Mouse (Mus musculus) forebrain, embryonic 14.5 days (tissue): ENCODE results near the gene Slc25a23. TPM values are rescaled to one million over a fixed set of nuclear protein-coding genes. Genes with fewer than 3 reads are reported as not detected.
A peak's percentile ranks its signal among the peaks of the same experiment; 100 is the strongest.

ENCODE experiments used
- ATAC-seq: fragments of 200-750 bp; cut with Nextera tagmentation; 2 replicates; pipeline ENCODE4 v1.8.0; 2017; ENCODE audit warnings: mild to moderate bottlenecking, moderate library complexity
- DNase-seq: peaks from one replicate; pipeline ENCODE4 v3.0.0-alpha.2; 2015; ENCODE audit warnings: low spot score
- H3K27ac ChIP-seq: fragments of 300-500 bp; sonication (generic); 2 replicates; pipeline ENCODE4 v1.5.1; 2014; ENCODE audit warnings: low read depth, mild to moderate bottlenecking, control low read depth, low read length, moderate library complexity
- H3K27me3 ChIP-seq: fragments of 300-500 bp; sonication (generic); replicated peaks from 2 replicates; pipeline ENCODE4 v1.6.1; 2014; ENCODE audit warnings: low read length, control low read depth, mixed read lengths; ENCODE audit not compliant: control insufficient read depth, insufficient read depth
- H3K36me3 ChIP-seq: fragments of 300-500 bp; sonication (generic); 2 replicates; pipeline ENCODE4 v1.6.1; 2014; ENCODE audit warnings: low read length, control low read depth; ENCODE audit not compliant: control insufficient read depth, insufficient read depth
- H3K4me1 ChIP-seq: fragments of 300-500 bp; sonication (generic); 2 replicates; pipeline ENCODE4 v1.6.1; 2014; ENCODE audit warnings: antibody characterized with exemption, low read length, control low read depth; ENCODE audit not compliant: control insufficient read depth, insufficient read depth
- H3K4me2 ChIP-seq: fragments of 300-500 bp; sonication (generic); 2 replicates; pipeline ENCODE4 v1.6.1; 2014; ENCODE audit warnings: mild to moderate bottlenecking, control low read depth, low read length
- H3K4me3 ChIP-seq: fragments of 300-500 bp; sonication (generic); 2 replicates; pipeline ENCODE4 v1.5.1; 2014; ENCODE audit warnings: low read depth, low read length, control low read depth
- H3K9ac ChIP-seq: fragments of 300-500 bp; sonication (generic); 2 replicates; pipeline ENCODE4 v1.6.1; 2014; ENCODE audit warnings: mild to moderate bottlenecking, low read length, control low read depth, moderate library complexity
- H3K9me3 ChIP-seq: fragments of 300-500 bp; sonication (generic); replicated peaks from 2 replicates; pipeline ENCODE4 v1.6.1; 2016; ENCODE audit warnings: low read length, control low read depth, mixed read lengths; ENCODE audit not compliant: control insufficient read depth
- WGBS: fragments of 180-500 bp; shearing (Covaris S2); extraction: QIAGEN DNeasy Blood & Tissue Kit; methylation state at CpG from one replicate; pipeline ENCODE4 v1.1.7; 2014; 5-methylcytosine and 5-hydroxymethylcytosine counted together
- polyA plus RNA-seq: library from polyadenylated mRNA; unstranded; fragments of >200 nt; fragmentation: Nextera tagmentation; extraction: Ambion mirVana; gene quantifications from 2 replicates; pipeline ENCODE4 v1.2.1, GENCODE M21; 2014

The Slc25a23 gene
- polyA plus RNA-seq, 1 experiment from 2014 or later, result 25.7 TPM

DNA sequence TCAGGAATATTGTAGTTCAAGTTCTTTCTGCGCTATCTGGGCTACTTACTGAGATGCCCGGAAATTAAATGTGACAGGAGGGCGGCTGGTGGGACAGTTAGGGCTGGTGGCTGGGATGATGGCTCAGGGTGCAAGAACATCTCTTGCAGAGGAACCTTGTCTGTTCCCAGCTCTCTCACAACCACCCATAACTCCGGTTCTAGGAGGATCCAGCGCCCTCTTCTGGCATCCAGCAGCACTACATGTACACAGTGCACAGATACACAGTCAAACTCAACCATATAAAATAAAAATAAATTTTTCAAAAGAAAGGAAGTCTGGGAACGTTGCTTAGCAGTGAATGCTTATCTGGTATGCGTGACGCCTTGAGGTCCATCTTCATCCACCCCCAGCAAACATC, 20.7 kb downstream of the Slc25a23 start:
- 43% methylated on average over 8 of the region's 8 CpGs for WGBS
- ATAC-seq (no peak), DNase-seq (no peak)
- H3K4me1 ChIP-seq, result no peaks in the 10 kb centered on the region
- H3K4me3 ChIP-seq, result no peak overlapping the region
- no peak overlapping the region for H3K9ac ChIP-seq
- no peaks in the 10 kb centered on the region for H3K9me3 ChIP-seq
- H3K27me3 ChIP-seq, result no peaks in the 10 kb centered on the region
- H3K36me3 ChIP-seq, result no peaks in the 10 kb centered on the region
- H3K27ac ChIP-seq, result no peak overlapping the region
- H3K4me2 ChIP-seq, result no peak overlapping the region

DNA sequence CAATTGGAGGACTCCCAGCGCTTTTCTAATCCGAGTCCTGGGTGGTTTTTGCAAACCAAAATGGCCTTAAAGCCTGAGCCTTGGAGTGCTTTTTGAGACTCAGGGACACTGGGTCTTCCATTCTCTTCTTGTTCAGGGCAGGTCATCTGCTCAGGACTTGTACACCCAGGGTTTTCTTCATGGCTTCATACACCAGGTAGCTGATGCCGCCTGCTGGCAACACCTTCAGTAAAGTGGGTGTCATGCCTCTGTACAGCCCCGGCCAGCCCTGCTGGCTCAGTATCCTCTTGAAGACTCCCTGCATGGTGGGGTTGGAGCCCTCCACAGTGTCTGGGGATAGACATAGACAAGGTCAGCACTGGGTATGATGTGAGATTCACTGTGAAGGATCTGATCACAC, 26.8 kb downstream of the Slc25a23 start:
- peak overlapping the region; percentile 37; the same call in 1 of the 2 replicates for H3K4me3 ChIP-seq
- H3K4me2 ChIP-seq, result no peak overlapping the region

DNA sequence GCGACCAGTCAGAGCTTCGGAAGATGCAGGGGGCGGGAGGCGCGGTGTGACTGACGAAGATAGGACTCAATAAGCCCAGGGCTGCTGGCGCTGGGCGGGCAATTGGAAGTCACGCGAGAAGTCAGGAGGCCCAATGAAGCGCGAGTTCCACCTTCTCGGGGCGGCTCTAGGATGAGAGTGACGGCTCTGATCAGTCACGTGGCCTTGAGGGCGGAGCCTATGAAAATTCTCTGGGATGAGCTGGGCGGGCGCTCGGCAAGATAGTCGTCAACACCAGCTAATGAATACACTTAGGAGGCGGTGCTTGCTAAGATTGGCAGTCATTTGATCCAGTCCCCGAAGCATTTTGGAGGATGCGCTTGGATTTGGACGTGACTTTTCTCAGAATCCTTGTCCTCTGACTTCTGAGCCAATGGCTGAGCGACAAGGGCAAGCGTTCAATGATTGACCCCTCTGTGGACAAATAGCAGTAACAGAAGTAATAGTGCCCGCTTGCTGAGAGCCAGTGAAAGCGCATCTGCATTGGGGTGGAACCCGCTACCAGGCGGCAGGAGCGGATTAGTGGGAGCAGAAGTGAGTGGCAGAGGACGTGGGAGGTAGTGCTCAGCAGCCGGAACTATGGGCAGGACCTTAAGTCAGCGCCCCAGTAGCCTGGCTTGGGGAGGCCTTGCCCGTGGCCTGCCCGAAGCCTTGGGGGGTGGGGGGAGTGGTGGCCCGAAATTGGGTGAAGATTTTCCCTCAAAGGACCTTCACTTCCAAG, 27.8 kb downstream of the Slc25a23 start:
- WGBS, result under 1% methylated on average over 38 of the region's 38 CpGs
- ATAC-seq (peak; percentile 98), DNase-seq (peak; percentile 100)
- Histone ChIP-seq H3K4me2 (peak overlapping the region; percentile 61), H3K4me1 (peaks cover 10% of the 10 kb centered on the region), H3K27me3 (no peaks in the 10 kb centered on the region), H3K9me3 (no peaks in the 10 kb centered on the region), H3K36me3 (peaks cover 18% of the 10 kb centered on the region), H3K27ac (peak overlapping the region; percentile 78), H3K9ac (peak overlapping the region; percentile 55), H3K4me3 (peak overlapping the region; percentile 37)

More for the DNA sequence above, 26.8 kb downstream of the Slc25a23 start:
- no peaks in the 10 kb centered on the region for H3K9me3 ChIP-seq
- 85% methylated on average over 4 of the region's 4 CpGs for WGBS
- H3K27ac ChIP-seq, result no peak overlapping the region
- H3K4me1 ChIP-seq, result peaks cover 10% of the 10 kb centered on the region
- DNase-seq (no peak), ATAC-seq (no peak)
- no peaks in the 10 kb centered on the region for H3K27me3 ChIP-seq
- peaks cover 8% of the 10 kb centered on the region for H3K36me3 ChIP-seq
- H3K9ac ChIP-seq, result no peak overlapping the region

DNA sequence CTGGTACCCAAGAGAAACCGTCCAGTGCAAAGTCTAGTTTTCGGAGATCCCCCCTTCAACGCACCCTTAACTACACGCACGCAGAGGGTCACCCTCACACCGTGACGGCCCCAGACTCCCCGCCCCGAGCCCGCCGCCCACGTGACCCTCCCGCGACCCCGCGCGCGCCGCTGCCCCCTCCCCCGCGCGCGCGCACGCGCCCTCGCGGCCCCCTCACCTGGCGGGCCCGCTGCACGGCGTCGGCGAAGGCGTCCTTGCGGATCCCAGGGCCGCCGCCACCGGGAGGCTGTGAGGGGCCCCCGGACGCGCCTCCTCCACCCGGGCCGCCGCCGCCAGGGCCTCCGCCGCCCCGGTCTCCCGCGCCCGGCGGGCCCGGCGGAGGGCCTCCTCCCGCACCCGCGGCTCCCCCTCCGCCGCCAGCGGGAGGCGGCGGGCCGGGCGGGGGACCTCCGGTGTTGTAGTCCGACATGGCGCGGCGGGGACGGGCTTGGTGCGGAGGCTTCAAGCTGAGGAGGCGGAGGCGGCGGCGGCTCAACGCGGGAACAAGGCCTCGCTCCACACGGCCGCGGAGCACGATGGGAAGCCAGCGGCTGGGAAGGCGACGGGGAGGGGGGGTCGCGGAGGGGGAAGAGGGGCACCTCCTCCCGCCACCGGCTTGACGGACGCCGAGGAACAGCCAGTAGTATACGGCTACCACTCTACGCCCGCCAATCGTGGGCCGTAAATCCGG, 28.6 kb downstream of the Slc25a23 start, which contains the start of gene Khsrp:
Gene Khsrp (minus strand): TSS at position 592 of the 730 bp plus-strand sequence.
- peak within 1 kb of the TSS; percentile 95 for H3K27ac ChIP-seq
- H3K27me3 ChIP-seq, result no peaks in the 10 kb centered on the region
- peak within 1 kb of the TSS; percentile 63 for H3K4me2 ChIP-seq
- ATAC-seq, result no peak
- 1% methylated on average over 56 of the region's 99 CpGs for WGBS
- DNase-seq, result peak; percentile 39
- peak within 1 kb of the TSS; percentile 99 for H3K9ac ChIP-seq
- H3K36me3 ChIP-seq, result peaks cover 26% of the 10 kb centered on the region
- H3K9me3 ChIP-seq, result no peaks in the 10 kb centered on the region
- H3K4me3 ChIP-seq, result peak within 1 kb of the TSS; percentile 98
- H3K4me1 ChIP-seq, result peaks cover 10% of the 10 kb centered on the region

DNA sequence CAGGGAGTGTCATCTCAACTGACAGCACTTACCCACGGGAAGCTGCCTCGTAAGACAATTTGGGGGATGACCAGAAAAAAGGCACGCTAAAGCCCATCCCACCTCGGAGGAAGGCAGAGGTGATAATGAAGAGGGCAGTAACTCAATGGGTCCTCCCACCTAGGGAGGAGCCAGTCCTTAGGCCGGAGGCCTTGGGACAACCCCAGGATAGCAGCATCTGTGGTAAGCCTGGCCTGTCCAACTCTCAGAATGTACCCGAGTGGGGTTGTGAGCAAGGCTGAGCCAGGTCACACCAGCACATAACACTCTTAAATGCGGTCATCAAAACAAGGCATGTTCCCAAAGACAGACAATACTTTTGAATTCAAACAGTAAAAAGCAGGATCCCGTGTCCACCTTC, 30.0 kb downstream of the Slc25a23 start:
- peak overlapping the region; percentile 99 for H3K9ac ChIP-seq
- no peaks in the 10 kb centered on the region for H3K27me3 ChIP-seq
- H3K9me3 ChIP-seq, result no peaks in the 10 kb centered on the region
- peak overlapping the region; percentile 63 for H3K4me2 ChIP-seq
- DNase-seq (no peak), ATAC-seq (no peak)
- H3K27ac ChIP-seq, result no peak overlapping the region
- 54% methylated on average over 8 of the region's 8 CpGs for WGBS
- H3K4me1 ChIP-seq, result peaks cover 10% of the 10 kb centered on the region
- H3K4me3 ChIP-seq, result peak overlapping the region; percentile 98
- peaks cover 40% of the 10 kb centered on the region for H3K36me3 ChIP-seq

DNA sequence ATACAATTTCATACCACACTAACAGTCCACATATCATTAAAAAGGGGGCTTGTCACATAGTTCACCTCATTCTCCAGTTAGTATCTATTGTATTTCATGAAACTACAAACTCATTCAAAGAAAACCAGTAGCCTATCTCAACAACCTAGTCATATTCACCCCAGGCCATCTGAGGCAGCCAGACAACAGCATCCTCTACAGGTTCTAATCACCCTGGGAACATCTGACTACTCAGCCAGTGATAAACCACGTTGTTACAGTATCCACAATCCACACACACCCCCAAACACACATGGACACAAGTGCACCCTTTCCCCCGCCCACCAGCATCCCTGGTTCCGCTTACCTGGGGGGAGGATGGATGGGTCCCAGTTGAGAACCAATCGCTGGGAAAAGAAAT, 32.2 kb downstream of the Slc25a23 start:
- Histone ChIP-seq H3K36me3 (peaks cover 62% of the 10 kb centered on the region), H3K4me2 (no peak overlapping the region), H3K9ac (no peak overlapping the region), H3K4me1 (peaks cover 10% of the 10 kb centered on the region), H3K27me3 (no peaks in the 10 kb centered on the region), H3K27ac (no peak overlapping the region), H3K9me3 (no peaks in the 10 kb centered on the region), H3K4me3 (no peak overlapping the region)
- ATAC-seq (no peak), DNase-seq (no peak)
- 93% methylated on average over 4 of the region's 4 CpGs for WGBS

DNA sequence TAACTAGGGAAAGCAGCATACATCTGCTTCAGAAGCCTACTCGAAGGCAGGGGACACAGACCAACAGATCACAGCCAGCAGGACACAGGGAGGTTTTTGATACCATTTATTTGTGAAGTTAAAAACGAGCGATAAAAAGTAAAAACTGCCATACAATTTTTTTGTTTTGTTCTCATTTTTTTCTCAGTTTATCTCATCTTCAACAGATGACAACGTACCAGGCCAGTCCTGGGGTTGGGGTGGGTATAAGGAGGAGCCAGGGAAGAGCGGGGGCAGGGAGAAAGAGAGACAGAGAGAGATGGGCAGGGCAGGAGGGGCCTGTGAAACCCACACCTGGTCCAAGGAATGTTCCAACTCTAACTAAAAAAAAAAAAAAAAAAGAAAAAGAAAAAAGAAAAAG, 38.7 kb downstream of the Slc25a23 start:
- no peak overlapping the region for H3K9ac ChIP-seq
- ATAC-seq (no peak), DNase-seq (no peak)
- H3K9me3 ChIP-seq, result no peaks in the 10 kb centered on the region
- no peak overlapping the region for H3K4me3 ChIP-seq
- H3K4me1 ChIP-seq, result no peaks in the 10 kb centered on the region
- WGBS, result 91% methylated on average over 5 of the region's 5 CpGs
- no peak overlapping the region for H3K27ac ChIP-seq
- no peaks in the 10 kb centered on the region for H3K27me3 ChIP-seq
- H3K4me2 ChIP-seq, result no peak overlapping the region
- peaks cover 61% of the 10 kb centered on the region for H3K36me3 ChIP-seq

DNA sequence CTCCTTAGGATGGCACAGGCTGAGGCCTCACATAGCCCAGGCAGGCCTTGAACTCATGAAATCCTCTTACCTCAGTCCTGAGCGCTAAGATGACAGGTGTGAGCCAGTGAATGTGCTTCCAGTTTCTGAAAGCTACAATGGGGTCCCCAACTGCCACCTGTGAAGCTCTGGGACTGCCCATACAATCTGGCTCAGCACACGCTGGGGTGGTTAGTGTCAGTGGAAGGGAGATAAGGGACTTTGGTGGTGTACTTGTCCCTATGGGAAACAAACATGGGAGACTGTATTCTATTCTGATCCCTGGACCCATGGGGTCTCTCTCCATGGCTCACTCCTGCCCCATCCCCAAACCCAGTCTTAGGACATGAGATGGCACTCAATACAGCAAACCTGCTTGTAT, 40.0 kb downstream of the Slc25a23 start:
- Histone ChIP-seq H3K4me3 (no peak overlapping the region), H3K9me3 (no peaks in the 10 kb centered on the region), H3K27ac (no peak overlapping the region), H3K36me3 (peaks cover 48% of the 10 kb centered on the region), H3K9ac (no peak overlapping the region), H3K4me1 (no peaks in the 10 kb centered on the region), H3K27me3 (no peaks in the 10 kb centered on the region), H3K4me2 (no peak overlapping the region)
- DNase-seq, result no peak
- no peak for ATAC-seq
- WGBS, result 79% methylated on average over 2 of the region's 2 CpGs
